Mouse (Mus musculus) midbrain, embryonic 16.5 days (tissue): ENCODE measurements around the gene Pdlim7. TPM values are rescaled to one million over a fixed set of nuclear protein-coding genes. Genes with fewer than 3 reads are reported as not detected.

ENCODE experiments used
- ATAC-seq: fragments of 200-750 bp; cut with Nextera tagmentation; 2 replicates; pipeline ENCODE4 v1.8.0; 2017; ENCODE audit warnings: moderate TSS enrichment
- H3K27ac ChIP-seq: fragments of 300-500 bp; sonication (generic); 2 replicates; pipeline ENCODE4 v1.5.1; 2014; ENCODE audit warnings: mild to moderate bottlenecking, low read length, mixed read lengths
- H3K27me3 ChIP-seq: fragments of 300-500 bp; sonication (generic); 2 replicates; pipeline ENCODE4 v1.6.1; 2014; ENCODE audit warnings: low read depth, low read length, mixed read lengths; ENCODE audit not compliant: control insufficient read depth, insufficient read depth
- H3K36me3 ChIP-seq: fragments of 300-500 bp; sonication (generic); 2 replicates; pipeline ENCODE4 v1.6.1; 2014; ENCODE audit warnings: mild to moderate bottlenecking, low read length, moderate library complexity, mixed read lengths; ENCODE audit not compliant: control insufficient read depth, insufficient read depth
- H3K4me1 ChIP-seq: fragments of 300-500 bp; sonication (generic); 2 replicates; pipeline ENCODE4 v1.6.1; 2014; ENCODE audit warnings: mild to moderate bottlenecking, low read length, mixed read lengths; ENCODE audit not compliant: control insufficient read depth, insufficient read depth
- H3K4me2 ChIP-seq: fragments of 300-500 bp; sonication (generic); 2 replicates; pipeline ENCODE4 v1.6.1; 2014; ENCODE audit warnings: mild to moderate bottlenecking, low read length, mixed read lengths
- H3K4me3 ChIP-seq: fragments of 300-500 bp; sonication (generic); 2 replicates; pipeline ENCODE4 v1.5.1; 2014; ENCODE audit warnings: low read depth, mild to moderate bottlenecking, low read length, moderate library complexity, mixed read lengths
- H3K9ac ChIP-seq: fragments of 300-500 bp; sonication (generic); 2 replicates; pipeline ENCODE4 v1.6.1; 2014; ENCODE audit warnings: low read depth, low read length, mixed read lengths
- H3K9me3 ChIP-seq: fragments of 300-500 bp; sonication (generic); replicated peaks from 2 replicates; pipeline ENCODE4 v1.6.1; 2014; ENCODE audit warnings: mild to moderate bottlenecking, low read length, mixed read lengths; ENCODE audit not compliant: control insufficient read depth, poor library complexity, severe bottlenecking
- WGBS: fragments of 180-500 bp; shearing (Covaris S2); extraction: QIAGEN DNeasy Blood & Tissue Kit; methylation state at CpG from one replicate; pipeline ENCODE4 v1.1.7; 2014; 5-methylcytosine and 5-hydroxymethylcytosine counted together
- polyA plus RNA-seq: library from polyadenylated mRNA; unstranded; fragments of >200 nt; fragmentation: Nextera tagmentation; extraction: Ambion mirVana; gene quantifications from 2 replicates; pipeline ENCODE4 v1.2.1, GENCODE M21; 2015

The Pdlim7 gene
- polyA plus RNA-seq, 1 experiment from 2014 or later: 158 TPM

- Histone ChIP-seq H3K9ac (peak overlapping the region; percentile 42; the same call in 1 of the 2 replicates), H3K9me3 (no peaks in the 10 kb centered on the region), H3K36me3 (peaks cover 28% of the 10 kb centered on the region), H3K4me2 (peak overlapping the region; percentile 90), H3K4me3 (no peak overlapping the region), H3K27me3 (no peaks in the 10 kb centered on the region), H3K27ac (peak overlapping the region; percentile 61), H3K4me1 (peaks cover 27% of the 10 kb centered on the region)
- ATAC-seq: 0 out of 2 replicates have a peak, but pooled peaks have one; percentile 29
- 11% methylated on average over 6 of the region's 6 CpGs for WGBS
Measured at GRCm38 (mm10) chr13:55510668-55511491, 2.6 kb downstream of the Pdlim7 start.

GRCm38 (mm10) chr13:55510332-55510667 lies 3.2 kb downstream of the Pdlim7 start:
- Histone ChIP-seq H3K9me3 (no peaks in the 10 kb centered on the region), H3K4me2 (no peak overlapping the region), H3K4me3 (no peak overlapping the region), H3K4me1 (peaks cover 27% of the 10 kb centered on the region), H3K27me3 (no peaks in the 10 kb centered on the region), H3K27ac (peak overlapping the region; percentile 42), H3K36me3 (peaks cover 30% of the 10 kb centered on the region), H3K9ac (peak overlapping the region; percentile 3; the same call in 1 of the 2 replicates)
- WGBS: 34% methylated on average over 3 of the region's 3 CpGs
- no peak for ATAC-seq

DNA sequence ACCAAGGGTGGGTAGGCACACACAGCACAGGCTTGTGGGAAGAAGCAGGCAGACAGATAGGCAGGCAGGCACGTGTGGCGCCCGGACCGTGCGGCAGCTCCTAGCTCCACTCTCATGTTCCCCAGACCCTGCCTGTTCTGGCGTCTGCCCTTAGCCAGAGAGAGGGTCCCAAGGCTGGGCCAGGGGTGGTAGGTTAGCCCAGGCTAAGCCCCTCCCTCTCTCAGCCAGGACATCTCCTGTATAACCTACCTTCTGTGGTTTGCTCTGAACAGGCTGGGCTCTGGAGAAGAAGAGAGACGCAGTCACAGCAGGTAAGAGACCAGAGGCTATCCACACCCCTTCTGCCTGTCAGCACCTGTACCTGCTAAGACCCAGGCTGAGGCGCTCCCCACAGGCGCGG lies 4.9 kb downstream of the Pdlim7 start:
- ATAC-seq: no peak
- Histone ChIP-seq H3K27me3 (no peaks in the 10 kb centered on the region), H3K27ac (no peak overlapping the region), H3K9me3 (no peaks in the 10 kb centered on the region), H3K9ac (no peak overlapping the region), H3K4me2 (no peak overlapping the region), H3K4me3 (no peak overlapping the region), H3K4me1 (peaks cover 23% of the 10 kb centered on the region), H3K36me3 (peaks cover 33% of the 10 kb centered on the region)
- 96% methylated on average over 10 of the region's 10 CpGs for WGBS

DNA sequence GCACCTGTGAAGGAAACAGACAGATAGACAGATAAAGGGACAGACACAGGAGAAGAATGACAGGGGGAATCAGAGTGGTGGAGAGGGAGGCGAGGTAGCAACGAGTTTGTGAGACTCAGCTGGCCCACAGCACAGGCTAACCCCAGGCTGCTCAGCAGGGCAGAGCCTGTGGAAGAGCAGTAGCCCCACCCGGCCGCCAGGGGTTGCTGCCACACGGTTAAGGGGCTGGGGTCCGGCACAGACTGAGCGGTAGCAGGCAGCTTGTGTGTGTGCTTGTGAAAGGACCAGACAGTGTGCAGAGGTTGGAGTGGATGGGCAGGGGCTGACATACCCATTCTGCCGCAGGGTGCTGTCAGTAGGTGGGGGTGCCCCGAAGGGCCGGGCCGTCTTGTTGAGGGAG lies 5.6 kb downstream of the Pdlim7 start:
- Histone ChIP-seq H3K27me3 (no peaks in the 10 kb centered on the region), H3K4me2 (no peak overlapping the region), H3K9ac (no peak overlapping the region), H3K9me3 (no peaks in the 10 kb centered on the region), H3K36me3 (peaks cover 38% of the 10 kb centered on the region), H3K4me1 (peaks cover 23% of the 10 kb centered on the region), H3K27ac (no peak overlapping the region), H3K4me3 (no peak overlapping the region)
- no peak for ATAC-seq
- 59% methylated on average over 11 of the region's 11 CpGs for WGBS

- ATAC-seq: no peak
- Histone ChIP-seq H3K4me1 (peaks cover 16% of the 10 kb centered on the region), H3K9ac (no peak overlapping the region), H3K4me2 (no peak overlapping the region), H3K27me3 (no peaks in the 10 kb centered on the region), H3K9me3 (no peaks in the 10 kb centered on the region), H3K4me3 (no peak overlapping the region), H3K36me3 (peaks cover 43% of the 10 kb centered on the region), H3K27ac (no peak overlapping the region)
- 95% methylated on average over 10 of the region's 10 CpGs for WGBS
Measured at GRCm38 (mm10) chr13:55506697-55507096, 6.8 kb downstream of the Pdlim7 start.

GRCm38 (mm10) chr13:55505810-55506209 lies 7.7 kb downstream of the Pdlim7 start:
- no peak overlapping the region for H3K9ac ChIP-seq
- H3K36me3 ChIP-seq: peaks cover 43% of the 10 kb centered on the region
- H3K4me3 ChIP-seq: no peak overlapping the region
- H3K4me1 ChIP-seq: peaks cover 7% of the 10 kb centered on the region
- H3K4me2 ChIP-seq: no peak overlapping the region
- no peaks in the 10 kb centered on the region for H3K9me3 ChIP-seq
- WGBS: 96% methylated on average over 9 of the region's 9 CpGs
- no peak overlapping the region for H3K27ac ChIP-seq
- no peak for ATAC-seq
- no peaks in the 10 kb centered on the region for H3K27me3 ChIP-seq

DNA sequence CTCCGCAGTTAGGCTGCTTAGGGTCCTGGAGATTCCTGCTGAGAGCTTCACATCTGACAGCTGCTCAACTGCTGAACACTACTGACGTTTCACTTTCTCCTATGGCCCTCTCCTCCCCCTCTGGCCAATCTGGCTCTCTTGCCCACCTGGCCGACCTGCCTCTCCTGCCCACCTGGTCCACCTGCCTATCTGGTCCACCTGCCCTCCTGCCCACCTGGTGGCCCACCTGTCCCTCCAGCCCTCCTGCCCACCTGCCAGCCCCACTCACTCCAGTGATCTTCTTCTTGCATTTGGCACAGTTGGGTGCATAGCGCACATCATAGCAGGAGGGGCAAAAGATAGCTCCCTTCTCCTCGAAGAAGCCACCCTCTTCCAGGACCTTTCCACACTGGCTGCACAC lies 9.1 kb downstream of the Pdlim7 start:
- Histone ChIP-seq H3K36me3 (peaks cover 41% of the 10 kb centered on the region), H3K4me2 (no peak overlapping the region), H3K9me3 (no peaks in the 10 kb centered on the region)

GRCm38 (mm10) chr13:55502405-55502804 lies 11.1 kb downstream of the Pdlim7 start:
- ATAC-seq: no peak
- Histone ChIP-seq H3K27ac (no peak overlapping the region), H3K4me3 (no peak overlapping the region), H3K27me3 (no peaks in the 10 kb centered on the region), H3K36me3 (peaks cover 29% of the 10 kb centered on the region), H3K9me3 (no peaks in the 10 kb centered on the region), H3K4me2 (no peak overlapping the region), H3K4me1 (no peaks in the 10 kb centered on the region), H3K9ac (no peak overlapping the region)
- WGBS: 88% methylated on average over 8 of the region's 8 CpGs

More for the DNA sequence above, 9.1 kb downstream of the Pdlim7 start:
- H3K27me3 ChIP-seq: no peaks in the 10 kb centered on the region
- ATAC-seq: no peak
- no peak overlapping the region for H3K27ac ChIP-seq
- no peak overlapping the region for H3K9ac ChIP-seq
- 84% methylated on average over 5 of the region's 5 CpGs for WGBS
- no peak overlapping the region for H3K4me3 ChIP-seq
- H3K4me1 ChIP-seq: no peaks in the 10 kb centered on the region

- Histone ChIP-seq H3K36me3 (peaks cover 18% of the 10 kb centered on the region), H3K27ac (no peak overlapping the region)
- WGBS: 84% methylated on average over 10 of the region's 10 CpGs
Measured at GRCm38 (mm10) chr13:55500575-55500974, 12.9 kb downstream of the Pdlim7 start.

More at GRCm38 (mm10) chr13:55500575-55500974, 12.9 kb downstream of the Pdlim7 start:
- H3K4me2 ChIP-seq: no peak overlapping the region
- H3K4me1 ChIP-seq: peaks cover 11% of the 10 kb centered on the region
- no peaks in the 10 kb centered on the region for H3K27me3 ChIP-seq
- no peak overlapping the region for H3K9ac ChIP-seq
- no peak overlapping the region for H3K4me3 ChIP-seq
- H3K9me3 ChIP-seq: no peaks in the 10 kb centered on the region
- ATAC-seq: no peak
